Mouse (Mus musculus) thymus, postnatal 0 days (tissue): ENCODE results near the gene Lrpap1. TPM values are rescaled to one million over a fixed set of nuclear protein-coding genes. Genes with fewer than 3 reads are reported as not detected.

ENCODE experiments used
- DNase-seq: peaks from one replicate; pipeline ENCODE4 v3.0.0-alpha.2; 2015; ENCODE audit warnings: low spot score
- polyA plus RNA-seq: library from polyadenylated mRNA; unstranded; fragments of >200 nt; fragmentation: Nextera tagmentation; extraction: Ambion mirVana; gene quantifications from 2 replicates; pipeline ENCODE4 v1.2.1, GENCODE M21; 2015

Gene Lrpap1
- 76.2 and 89.0 TPM in 2 replicates for polyA plus RNA-seq

GRCm38 (mm10) chr5:35104960-35105921 lies at the start of gene Lrpap1:
Lrpap1 (minus strand) TSS chr5:35105766.
- DNase-seq = peak; percentile 90

DNA sequence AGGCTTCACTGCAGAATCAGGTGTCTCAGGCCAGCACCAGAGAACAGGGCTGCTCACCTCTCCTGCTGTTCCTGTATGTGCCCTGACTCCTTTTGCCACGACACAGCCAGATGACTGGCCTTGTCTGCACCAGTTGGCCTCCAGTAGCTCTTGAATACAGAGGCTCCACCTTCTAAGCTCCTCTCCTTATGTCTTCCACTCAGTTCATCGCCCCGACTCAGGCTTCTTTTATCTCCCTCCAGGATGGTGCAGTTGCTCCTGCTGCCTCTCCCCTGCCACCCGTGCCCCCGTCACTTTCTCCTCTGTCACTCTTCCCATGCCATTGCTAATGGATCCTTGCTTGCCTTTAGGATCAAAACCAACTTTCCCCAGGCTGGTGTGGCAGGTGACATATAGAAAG lies 44.4 kb upstream of the Lrpap1 start:
- DNase-seq = no peak

- no peak for DNase-seq
These were observed 44.0 kb upstream of the Lrpap1 start for GRCm38 (mm10) chr5:35149526-35149925.

DNA sequence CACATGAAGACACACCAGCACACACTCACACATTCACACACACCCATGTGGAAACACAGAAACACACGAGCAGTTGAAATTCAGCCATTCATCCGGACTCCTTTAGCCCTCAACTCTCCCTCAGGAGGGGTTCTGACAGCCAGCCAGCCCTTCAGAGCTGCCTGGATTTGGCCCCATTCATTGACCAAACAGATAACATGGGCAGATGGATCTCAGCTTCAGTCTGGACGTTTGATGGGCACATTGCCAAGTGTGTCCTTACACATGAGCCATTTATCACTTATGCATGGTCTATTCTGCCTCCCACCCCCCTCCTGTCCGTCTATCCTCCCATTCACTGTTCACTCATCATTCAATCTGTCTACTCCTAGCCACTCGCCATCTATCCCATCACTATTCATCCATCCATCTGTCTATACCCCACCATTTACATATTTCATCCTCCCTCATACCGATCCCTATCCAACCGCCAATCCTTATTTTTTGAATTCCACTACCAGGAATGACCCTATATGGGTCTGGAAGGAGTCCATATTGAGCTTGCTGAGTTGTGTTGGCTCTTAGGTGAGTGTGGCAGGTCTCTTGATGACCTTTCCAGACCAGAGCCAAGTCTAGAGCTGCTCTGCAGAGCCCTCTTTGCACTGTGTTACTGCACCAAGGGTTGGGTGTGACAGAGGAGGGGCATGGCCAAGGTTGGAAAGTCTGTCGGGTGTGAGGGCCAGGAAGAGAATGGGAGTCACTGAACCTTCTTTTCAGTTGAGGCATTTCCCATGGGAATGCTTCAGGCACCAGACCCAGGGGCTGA lies 42.6 kb upstream of the Lrpap1 start:
- no peak for DNase-seq

GRCm38 (mm10) chr5:35147155-35147962 lies 41.8 kb upstream of the Lrpap1 start:
- DNase-seq = no peak

- DNase-seq = no peak
These were observed 41.2 kb upstream of the Lrpap1 start for GRCm38 (mm10) chr5:35146747-35147146.

- DNase-seq = no peak
These were observed 39.1 kb upstream of the Lrpap1 start for GRCm38 (mm10) chr5:35144716-35145115.

DNA sequence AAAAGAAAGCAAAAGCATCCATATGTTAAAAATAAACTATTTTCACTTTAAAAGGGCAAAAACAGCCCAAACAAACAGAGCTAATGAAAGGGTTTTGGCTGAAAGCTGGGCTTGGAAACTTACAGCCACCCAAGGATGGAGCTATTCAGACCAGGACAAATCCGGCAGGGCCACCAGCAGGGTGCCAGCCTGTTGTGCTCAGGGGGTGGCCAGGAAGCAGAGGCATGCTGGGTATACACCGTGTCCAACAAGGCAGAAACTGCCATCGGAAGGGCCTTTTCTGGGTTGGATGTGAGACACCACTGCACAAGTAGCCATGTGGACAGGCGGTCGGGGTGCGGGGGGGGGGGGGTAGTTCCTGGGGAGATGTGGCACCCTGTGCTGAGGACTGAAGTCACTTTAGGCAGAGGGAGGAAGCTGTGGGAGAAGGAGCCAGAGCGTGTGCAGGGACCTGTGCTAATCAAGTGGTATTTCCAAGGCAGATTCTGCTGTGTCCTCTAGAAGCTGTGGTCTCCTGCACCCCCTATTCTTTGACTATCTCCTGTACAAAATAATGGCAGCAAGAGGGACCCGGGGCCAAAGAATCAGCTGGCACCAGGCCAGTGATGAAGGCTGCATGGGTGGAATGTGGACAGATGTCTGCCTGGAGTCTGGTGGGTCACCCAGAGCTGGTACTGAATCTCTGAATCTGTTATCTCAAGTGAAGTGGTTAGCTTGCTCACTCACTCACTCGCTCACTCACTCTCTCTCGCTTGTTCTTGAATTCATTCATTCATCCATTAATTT lies 38.1 kb upstream of the Lrpap1 start:
- no peak for DNase-seq

GRCm38 (mm10) chr5:35142910-35143309 lies 37.3 kb upstream of the Lrpap1 start:
- no peak for DNase-seq

DNA sequence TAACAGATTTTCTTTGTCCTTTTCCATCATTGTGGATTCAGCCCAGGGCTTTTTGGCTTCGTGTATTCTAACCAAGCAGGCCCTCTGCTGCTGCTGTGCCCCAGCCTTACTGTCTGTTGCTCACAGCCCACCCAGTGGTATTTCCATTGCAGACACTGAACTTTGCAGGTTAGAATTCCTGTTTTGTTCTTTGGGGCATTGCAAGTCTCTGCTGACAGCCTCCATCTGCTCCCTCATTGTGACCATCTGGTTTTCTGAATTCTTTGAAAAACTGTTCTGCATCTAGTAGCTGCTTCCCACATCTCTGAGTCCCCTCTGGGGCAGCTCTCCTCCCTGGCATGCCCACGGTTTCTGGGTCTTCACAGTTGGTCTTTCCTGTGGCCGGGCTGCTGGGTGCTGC lies 35.8 kb upstream of the Lrpap1 start:
- DNase-seq = no peak

DNA sequence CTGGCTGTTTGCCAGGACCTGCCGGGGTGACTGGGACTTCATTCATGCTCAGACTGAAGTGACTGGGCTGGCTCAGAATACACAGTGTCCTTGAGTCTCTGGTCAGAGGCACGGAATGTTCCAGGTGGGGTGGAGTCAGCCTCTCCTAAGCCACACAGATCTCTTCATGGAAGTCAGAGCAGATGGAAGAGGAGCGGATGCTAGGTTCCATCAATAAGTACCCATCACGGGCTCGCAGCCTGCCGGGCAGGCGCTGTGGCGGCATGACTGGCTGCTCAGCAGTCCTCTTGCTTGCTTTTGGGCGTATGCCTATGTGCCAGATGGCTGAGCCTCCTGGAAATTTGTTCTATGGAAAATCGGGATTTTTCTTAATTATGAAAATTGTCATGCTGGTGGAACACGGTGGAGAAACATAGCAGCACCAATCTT lies 32.6 kb upstream of the Lrpap1 start:
- DNase-seq = no peak

- no peak for DNase-seq
These were observed 32.1 kb upstream of the Lrpap1 start for GRCm38 (mm10) chr5:35137510-35138182.

DNA sequence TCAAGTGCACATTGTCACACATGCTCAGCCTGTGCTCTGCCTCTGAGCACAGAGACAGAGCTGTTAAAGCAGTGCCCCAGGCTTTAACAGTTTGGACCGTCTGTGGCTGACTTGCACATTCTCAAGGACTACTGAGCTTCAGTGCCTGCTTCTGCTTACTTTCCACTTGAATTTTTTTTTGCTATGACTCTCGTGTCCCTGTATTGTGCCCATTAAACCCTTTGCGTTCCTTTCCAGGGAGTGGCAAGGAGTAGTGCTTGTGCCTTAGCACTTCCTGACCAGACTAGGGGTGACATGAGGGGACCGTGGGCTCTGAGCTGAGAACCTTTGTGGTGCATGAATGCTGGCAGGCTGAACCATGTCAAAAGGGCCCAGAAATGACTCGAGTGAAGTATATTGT lies 30.3 kb upstream of the Lrpap1 start:
- no peak for DNase-seq

GRCm38 (mm10) chr5:35134286-35134685 lies 28.7 kb upstream of the Lrpap1 start:
- no peak for DNase-seq

GRCm38 (mm10) chr5:35133468-35133867 lies 27.9 kb upstream of the Lrpap1 start:
- no peak for DNase-seq

DNA sequence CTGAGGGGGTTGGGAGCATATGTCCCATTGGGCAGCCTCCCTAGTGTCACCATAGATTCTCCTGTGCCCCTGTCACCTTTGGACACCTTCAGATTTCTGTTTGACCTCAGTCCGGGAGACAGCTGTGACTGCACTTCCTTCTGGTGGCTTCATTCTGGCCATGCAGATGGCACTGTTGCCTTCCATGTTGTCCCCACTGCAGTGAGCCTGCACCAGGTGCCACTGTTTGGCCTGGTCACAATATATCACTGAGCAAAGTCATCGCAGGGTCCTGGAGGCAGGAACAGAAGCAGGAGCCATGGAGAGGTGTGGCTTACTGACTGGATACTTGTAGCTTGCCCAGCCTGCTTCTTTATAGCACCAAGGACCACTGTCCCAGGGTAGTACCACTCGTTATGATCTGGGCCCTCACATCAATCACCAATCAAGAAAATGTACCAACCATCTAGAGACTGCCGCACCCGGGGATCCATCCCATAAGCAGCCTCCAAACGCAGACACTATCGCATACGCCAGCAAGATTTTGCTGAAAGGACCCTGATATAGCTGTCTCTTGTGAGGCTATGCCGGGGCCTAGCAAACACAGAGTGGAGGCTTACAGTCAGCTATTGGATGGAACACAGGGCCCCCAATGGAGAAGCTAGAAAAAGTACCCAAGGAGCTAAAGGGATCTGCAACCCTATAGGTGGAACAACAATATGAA lies 26.9 kb upstream of the Lrpap1 start:
- no peak for DNase-seq

DNA sequence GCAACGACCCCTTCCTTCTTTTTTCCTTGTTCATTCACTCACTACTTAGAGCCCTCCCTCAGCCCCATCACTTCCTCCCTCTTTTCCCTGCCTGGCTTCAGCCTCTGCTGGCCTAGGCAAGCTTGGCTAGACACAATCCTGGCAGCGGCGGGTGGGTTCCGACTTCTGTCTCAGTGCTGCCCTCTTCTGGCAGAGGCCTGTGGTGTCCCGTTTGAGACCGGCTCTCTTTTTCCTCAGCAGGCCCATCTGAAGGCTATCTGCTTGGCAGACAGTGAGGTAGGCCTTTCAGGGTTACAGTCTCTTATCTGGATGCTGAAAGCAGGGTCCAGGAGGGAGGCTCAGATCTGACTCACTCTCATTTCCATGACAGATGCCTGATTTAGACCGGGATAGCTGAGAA lies 26.2 kb upstream of the Lrpap1 start:
- peak; percentile 67 for DNase-seq

DNA sequence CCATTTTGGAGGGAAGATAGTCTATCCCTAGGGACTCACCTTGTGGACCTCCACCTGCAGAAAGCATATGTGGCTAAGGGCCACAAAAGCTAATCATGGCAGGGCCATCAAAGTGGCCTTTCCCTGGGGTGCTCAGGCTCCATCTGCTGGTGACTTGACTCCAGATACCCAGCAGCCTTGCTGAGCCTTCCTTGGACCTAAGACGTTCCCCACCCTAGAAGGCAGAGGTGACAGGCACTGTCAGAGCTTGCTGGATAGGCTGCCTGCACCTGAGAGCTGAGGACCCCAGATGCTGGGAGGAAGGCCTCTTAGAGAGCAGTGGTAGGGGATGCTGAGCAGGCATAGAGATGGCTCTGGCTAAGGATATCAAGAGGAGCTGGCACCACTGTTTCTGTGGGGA lies 25.7 kb upstream of the Lrpap1 start:
- DNase-seq = no peak

- DNase-seq = no peak
These were observed 24.2 kb upstream of the Lrpap1 start for GRCm38 (mm10) chr5:35129767-35130191.
